Mouse (Mus musculus) heart, postnatal 0 days (tissue): ENCODE measurements at regions not wholly inside any gene's neighbourhood (a gene's known extent, or its start where the extent isn't known, plus 50 kb on each side); places are given as distances from the start of the nearest gene placed in this dataset.

Experiments used
- CTCF ChIP-seq: IDR thresholded peaks from 2 replicates; pipeline ENCODE4 v1.5.1; 2016; ENCODE audit warnings: antibody characterized with exemption, control low read depth, low read depth
- EP300 ChIP-seq: IDR thresholded peaks from 2 replicates; pipeline ENCODE4 v1.6.1; 2016; ENCODE audit warnings: antibody characterized with exemption, low read depth

GRCm38 (mm10) chr12:52368034-52368433 lies 135.7 kb upstream of the Arhgap5 start:
- TF ChIP-seq CTCF, result no peak
- no peak for TF ChIP-seq EP300
